Mouse (Mus musculus): ENCODE measurements around the gene Cep170b. TPM values are rescaled to one million over a fixed set of nuclear protein-coding genes. Genes with fewer than 3 reads are reported as not detected.

Gene Cep170b
- polyA plus RNA-seq, 1 experiment from 2014 or later = 12.3 TPM

DNA sequence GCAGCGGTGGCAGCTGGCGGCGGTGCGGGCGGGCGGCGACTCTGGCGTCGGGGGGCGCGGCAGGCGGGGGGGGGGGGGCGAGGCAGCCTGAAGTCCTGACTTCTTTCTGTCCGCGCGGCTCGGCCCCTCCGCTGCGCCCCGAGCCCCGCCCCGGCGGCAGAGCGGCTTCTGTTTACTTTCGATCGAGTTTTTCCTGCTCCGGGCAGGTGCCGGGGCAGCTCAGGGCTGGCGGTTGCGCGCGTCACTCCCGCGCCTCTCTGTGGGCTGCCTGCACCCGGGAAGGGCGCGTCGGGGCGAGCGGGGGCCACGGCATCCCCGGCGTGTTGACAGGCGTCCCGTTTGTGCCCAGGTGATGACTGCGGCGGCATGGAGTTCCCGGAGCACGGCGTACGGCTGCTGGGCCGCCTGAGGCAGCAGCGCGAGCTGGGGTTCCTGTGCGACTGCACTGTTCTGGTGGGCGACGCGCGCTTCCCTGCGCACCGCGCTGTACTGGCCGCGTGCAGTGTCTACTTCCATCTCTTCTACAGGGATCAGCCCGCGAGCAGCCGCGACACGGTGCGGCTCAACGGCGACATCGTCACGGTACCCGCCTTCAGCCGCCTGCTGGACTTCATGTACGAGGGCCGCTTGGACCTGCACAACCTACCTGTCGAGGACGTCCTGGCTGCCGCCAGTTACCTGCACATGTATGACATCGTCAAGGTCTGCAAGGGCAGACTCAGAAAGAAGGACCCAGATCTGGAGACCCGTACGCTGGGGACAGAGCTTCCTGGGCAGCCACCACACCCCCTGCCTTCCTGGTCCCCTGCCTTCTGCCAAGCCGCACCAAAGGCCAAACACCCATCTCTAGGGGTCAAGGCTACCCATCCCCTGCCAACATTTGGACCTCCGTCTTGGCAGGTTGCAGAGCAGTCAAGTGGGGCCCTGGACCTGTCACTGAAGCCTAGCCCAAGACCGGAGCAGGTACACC lies 40.9 kb upstream of the Cep170b start:
- Histone ChIP-seq H3K27me3 (ENCODE audit: low read depth, poor library complexity, severe bottlenecking) (peaks cover 78% of the 10 kb centered on the region), H3K4me3 (peak overlapping the region; percentile 75), H3K4me1 (peaks cover 35% of the 10 kb centered on the region), H3K27ac (peak overlapping the region; percentile 85), H3K9me3 (replicated peaks) (no peaks in the 10 kb centered on the region), H3K36me3 (no peaks in the 10 kb centered on the region)
- DNase-seq (ENCODE audit: low spot score) = peak; percentile 69
- WGBS = 4% methylated on average over 75 of the region's 87 CpGs

- peaks cover 62% of the 10 kb centered on the region for H3K27me3 ChIP-seq (ENCODE audit: low read depth, poor library complexity, severe bottlenecking)
- no peak overlapping the region for H3K27ac ChIP-seq
- peaks cover 16% of the 10 kb centered on the region for H3K4me1 ChIP-seq
- no peak for DNase-seq (ENCODE audit: low spot score)
- H3K36me3 ChIP-seq = no peaks in the 10 kb centered on the region
- H3K4me3 ChIP-seq = no peak overlapping the region
- H3K9me3 ChIP-seq (replicated peaks) = no peaks in the 10 kb centered on the region
- 64% methylated on average over 7 of the region's 7 CpGs for WGBS
Measured at GRCm38 (mm10) chr12:112683351-112683750, 36.9 kb upstream of the Cep170b start.

- H3K27ac ChIP-seq = no peak overlapping the region
- H3K27me3 ChIP-seq (ENCODE audit: low read depth, poor library complexity, severe bottlenecking) = peaks cover 11% of the 10 kb centered on the region; the same call in 1 of the 2 replicates
- 71% methylated on average over 15 of the region's 15 CpGs for WGBS
- H3K4me1 ChIP-seq = peaks cover 11% of the 10 kb centered on the region
- no peak for DNase-seq (ENCODE audit: low spot score)
- no peaks in the 10 kb centered on the region for H3K9me3 ChIP-seq (replicated peaks)
- no peak overlapping the region for H3K4me3 ChIP-seq
- no peaks in the 10 kb centered on the region for H3K36me3 ChIP-seq
Measured at GRCm38 (mm10) chr12:112688458-112688857, 31.8 kb upstream of the Cep170b start.

- peak; percentile 97 for DNase-seq (ENCODE audit: low spot score)
- WGBS = 3% methylated on average over 54 of the region's 54 CpGs
- Histone ChIP-seq H3K4me1 (peaks cover 21% of the 10 kb centered on the region), H3K9me3 (replicated peaks) (no peaks in the 10 kb centered on the region), H3K36me3 (no peaks in the 10 kb centered on the region), H3K27me3 (ENCODE audit: low read depth, poor library complexity, severe bottlenecking) (peaks cover 24% of the 10 kb centered on the region; the same call in 1 of the 2 replicates), H3K27ac (peak overlapping the region; percentile 90), H3K4me3 (peak overlapping the region; percentile 66)
Measured at GRCm38 (mm10) chr12:112693185-112694126, 26.8 kb upstream of the Cep170b start.

- 85% methylated on average over 10 of the region's 10 CpGs for WGBS
- no peaks in the 10 kb centered on the region for H3K9me3 ChIP-seq (replicated peaks)
- no peak for DNase-seq (ENCODE audit: low spot score)
- H3K36me3 ChIP-seq = no peaks in the 10 kb centered on the region
- peaks cover 23% of the 10 kb centered on the region for H3K4me1 ChIP-seq
- peak overlapping the region; percentile 90 for H3K27ac ChIP-seq
- peak overlapping the region; percentile 66 for H3K4me3 ChIP-seq
- H3K27me3 ChIP-seq (ENCODE audit: low read depth, poor library complexity, severe bottlenecking) = peaks cover 30% of the 10 kb centered on the region; the same call in 1 of the 2 replicates
Measured at GRCm38 (mm10) chr12:112694127-112694475, 26.2 kb upstream of the Cep170b start.

DNA sequence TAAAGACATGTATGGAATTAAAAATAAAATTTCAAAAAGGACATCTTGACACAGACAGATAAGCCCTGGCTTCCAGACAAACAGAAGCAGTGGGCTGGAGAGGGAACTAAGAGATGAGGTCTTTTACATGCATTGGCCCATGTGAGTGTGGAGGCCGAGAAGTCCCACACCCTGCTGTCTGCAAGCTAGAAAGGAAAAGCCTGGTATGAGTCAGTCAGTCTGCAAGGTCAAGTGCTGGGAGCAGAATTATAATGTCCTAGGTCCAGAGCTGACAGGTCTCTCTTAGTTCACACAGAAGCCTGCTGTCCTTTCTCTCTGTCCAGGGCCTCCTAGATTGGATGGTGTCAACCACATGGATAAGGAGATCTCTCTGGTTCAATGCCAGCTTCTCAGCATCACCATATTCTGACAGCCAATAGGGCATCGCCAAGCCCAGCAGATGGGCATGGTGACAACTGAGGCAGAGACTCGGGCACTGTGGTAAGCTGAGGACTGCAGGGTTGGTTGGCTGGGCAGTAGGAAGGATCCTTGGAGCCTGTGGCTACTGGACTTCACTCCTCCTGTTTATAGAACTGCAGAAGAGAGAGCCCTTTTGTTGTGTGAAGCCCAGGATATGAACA lies 23.3 kb upstream of the Cep170b start:
- Histone ChIP-seq H3K36me3 (no peaks in the 10 kb centered on the region), H3K27ac (no peak overlapping the region), H3K4me3 (no peak overlapping the region), H3K27me3 (ENCODE audit: low read depth, poor library complexity, severe bottlenecking) (peaks cover 58% of the 10 kb centered on the region), H3K4me1 (peaks cover 35% of the 10 kb centered on the region), H3K9me3 (replicated peaks) (no peaks in the 10 kb centered on the region)
- no peak for DNase-seq (ENCODE audit: low spot score)
- 83% methylated on average over 3 of the region's 3 CpGs for WGBS

DNA sequence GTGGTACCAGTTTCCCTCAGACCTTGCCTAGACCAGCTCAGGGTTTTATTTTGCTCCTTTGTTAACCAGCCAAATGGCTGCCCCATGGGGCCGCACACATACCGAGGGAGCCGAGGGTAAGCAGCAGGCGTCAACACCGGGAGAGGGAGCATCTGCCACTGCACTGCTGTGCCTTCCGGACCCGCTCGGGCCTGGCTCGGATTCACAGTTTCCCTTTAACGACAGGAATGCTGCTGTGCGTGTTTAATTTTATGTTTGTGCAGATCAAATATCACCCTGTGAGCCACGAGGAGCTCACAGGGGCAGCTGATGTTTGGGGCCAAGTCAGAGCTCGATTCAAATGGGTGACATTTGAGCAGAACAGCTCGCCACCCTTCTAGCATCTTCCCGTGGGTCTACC lies 19.7 kb upstream of the Cep170b start:
- Histone ChIP-seq H3K27ac (peak overlapping the region; percentile 70), H3K4me1 (peaks cover 16% of the 10 kb centered on the region), H3K36me3 (no peaks in the 10 kb centered on the region), H3K9me3 (replicated peaks) (no peaks in the 10 kb centered on the region), H3K4me3 (peak overlapping the region; percentile 35), H3K27me3 (ENCODE audit: low read depth, poor library complexity, severe bottlenecking) (peaks cover 68% of the 10 kb centered on the region)
- peak; percentile 39 for DNase-seq (ENCODE audit: low spot score)
- whole genome bisulfite sequencing = 15% methylated on average over 15 of the region's 15 CpGs

DNA sequence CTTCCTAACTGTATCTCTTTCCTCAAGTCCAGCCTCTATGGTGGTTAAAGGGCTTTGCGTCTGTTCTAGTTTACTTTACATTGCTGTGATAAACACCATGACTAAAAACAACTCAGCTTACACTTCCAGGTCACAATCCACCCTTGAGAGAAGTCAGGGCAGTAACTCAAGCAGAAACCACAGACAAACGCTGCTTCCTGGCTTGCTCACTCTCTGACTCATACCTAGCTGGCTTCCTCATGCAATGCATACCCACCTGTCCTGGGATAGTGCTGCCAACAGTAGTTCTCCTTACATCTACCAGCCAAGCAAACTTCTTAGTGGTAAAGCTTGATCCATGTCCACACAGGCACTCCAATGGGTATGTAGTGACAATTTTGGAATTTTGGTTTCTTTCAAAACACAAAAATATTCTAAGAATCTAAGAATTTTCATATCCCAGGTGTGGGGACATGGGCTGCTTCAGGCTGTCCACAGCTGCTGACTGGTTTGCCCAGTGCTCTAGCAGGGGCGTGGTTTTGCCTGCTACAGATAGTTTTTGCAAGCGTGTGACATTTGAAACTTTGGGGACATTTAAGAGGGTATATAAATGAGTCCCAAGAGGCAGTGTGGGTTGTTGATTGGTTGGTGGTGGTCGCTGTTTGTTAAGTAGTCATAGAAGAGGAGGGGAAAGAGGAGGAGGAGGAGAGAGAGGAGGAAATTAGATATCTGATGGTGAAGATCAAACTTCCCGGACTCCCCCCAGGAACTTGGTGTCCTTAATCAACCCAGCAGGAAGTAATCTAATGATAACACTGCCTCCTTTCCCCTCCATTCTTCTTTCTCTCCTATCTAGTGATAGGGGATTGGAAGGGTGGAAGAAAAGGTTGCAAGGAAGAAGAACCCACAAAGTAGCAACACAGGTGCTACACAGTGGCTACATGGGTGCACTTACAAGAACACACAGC lies 17.6 kb upstream of the Cep170b start:
- peaks cover 19% of the 10 kb centered on the region for H3K4me1 ChIP-seq
- H3K9me3 ChIP-seq (replicated peaks) = no peaks in the 10 kb centered on the region
- peaks cover 69% of the 10 kb centered on the region for H3K27me3 ChIP-seq (ENCODE audit: low read depth, poor library complexity, severe bottlenecking)
- no peak overlapping the region for H3K4me3 ChIP-seq
- no peak overlapping the region for H3K27ac ChIP-seq
- DNase-seq (ENCODE audit: low spot score) = no peak
- WGBS = 75% methylated on average over 6 of the region's 6 CpGs
- no peaks in the 10 kb centered on the region for H3K36me3 ChIP-seq

- Histone ChIP-seq H3K27ac (no peak overlapping the region), H3K4me3 (peak overlapping the region; percentile 31), H3K4me1 (peaks cover 3% of the 10 kb centered on the region; the same call in 1 of the 2 replicates), H3K27me3 (ENCODE audit: low read depth, poor library complexity, severe bottlenecking) (peaks cover 57% of the 10 kb centered on the region), H3K9me3 (replicated peaks) (no peaks in the 10 kb centered on the region), H3K36me3 (no peaks in the 10 kb centered on the region)
- DNase-seq (ENCODE audit: low spot score) = peak; percentile 94
- WGBS = 15% methylated on average over 32 of the region's 32 CpGs
Measured at GRCm38 (mm10) chr12:112706704-112707572, 13.3 kb upstream of the Cep170b start.

GRCm38 (mm10) chr12:112707573-112707869 lies 12.7 kb upstream of the Cep170b start:
- H3K27ac ChIP-seq = no peak overlapping the region
- peaks cover 52% of the 10 kb centered on the region for H3K27me3 ChIP-seq (ENCODE audit: low read depth, poor library complexity, severe bottlenecking)
- peak; percentile 38 for DNase-seq (ENCODE audit: low spot score)
- no peaks in the 10 kb centered on the region for H3K9me3 ChIP-seq (replicated peaks)
- H3K36me3 ChIP-seq = no peaks in the 10 kb centered on the region
- peaks cover 3% of the 10 kb centered on the region; the same call in 1 of the 2 replicates for H3K4me1 ChIP-seq
- 22% methylated on average over 8 of the region's 8 CpGs for WGBS
- peak overlapping the region; percentile 31; the same call in 1 of the 2 replicates for H3K4me3 ChIP-seq

GRCm38 (mm10) chr12:112713984-112714383 lies 6.3 kb upstream of the Cep170b start:
- Histone ChIP-seq H3K27ac (no peak overlapping the region), H3K9me3 (replicated peaks) (no peaks in the 10 kb centered on the region), H3K4me3 (no peak overlapping the region), H3K36me3 (no peaks in the 10 kb centered on the region), H3K27me3 (ENCODE audit: low read depth, poor library complexity, severe bottlenecking) (peaks cover 20% of the 10 kb centered on the region), H3K4me1 (no peaks in the 10 kb centered on the region; the same call in 1 of the 2 replicates)
- DNase-seq (ENCODE audit: low spot score) = no peak
- 78% methylated on average over 3 of the region's 3 CpGs for WGBS
